Mouse (Mus musculus): Measurements from ENCODE around the gene Clca2.

DNA sequence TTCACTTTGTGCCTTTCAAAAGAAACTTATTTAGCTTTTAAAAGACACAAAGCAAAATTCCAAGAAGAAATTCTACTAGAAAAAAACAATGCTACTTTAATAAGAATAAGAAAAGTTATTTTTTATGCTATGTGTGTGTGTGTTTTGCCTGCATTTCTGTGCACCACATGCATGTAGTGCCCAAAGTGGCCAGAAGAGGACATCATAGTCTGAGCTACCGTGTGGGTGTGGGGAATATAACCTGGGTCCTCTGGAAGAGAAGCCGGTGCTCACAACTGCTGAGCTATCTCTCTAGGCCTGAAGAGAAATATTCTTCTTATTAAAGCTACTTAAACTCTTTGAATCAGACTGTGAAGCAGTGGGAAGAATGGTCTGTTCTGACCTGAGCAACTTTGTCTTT is 48.2 kb upstream of the Clca2 start:
- TF ChIP-seq EP300 (IDR thresholded peaks at IDR 0.05; ENCODE audit: low read depth) (no peak), CTCF (IDR thresholded peaks at IDR 0.05; ENCODE audit: low read depth) (peak; percentile 40)
